Mouse (Mus musculus) heart, adult 18-20 months (tissue): ENCODE results near the gene AU022751. TPM values are rescaled to one million over a fixed set of nuclear protein-coding genes. Genes with fewer than 3 reads are reported as not detected.
"Not testable (repeated sequence)": the region's sequence is repeated elsewhere in the genome, so short reads cannot be mapped to it uniquely, and the experiment has no call there.

Experiments
- DNase-seq, 2 experiments: peaks; one replicate each; pipeline ENCODE4 v3.0.0; 2021 to 2022; ENCODE audit warnings: mixed read lengths in 1 of 2
- long read RNA-seq, 2 experiments: library from polyadenylated mRNA; stranded (forward); transcript quantifications; one replicate each; pipeline ENCODE4 v2.0.0; 2021
- microRNA-seq, 2 experiments: library from miRNA; unstranded; fragments of <30 nt; microRNA quantifications; one replicate each; pipeline ENCODE4 v1.2.0; 2022
- total RNA-seq, 2 experiments: library from RNA; stranded (reverse); gene quantifications; 2 replicates each; pipeline ENCODE4 v1.2.3; 2021

The AU022751 gene
- not detected for total RNA-seq
- long read RNA-seq, experiment 1, result 0 reads
- long read RNA-seq, experiment 2, result 0 reads

DNA sequence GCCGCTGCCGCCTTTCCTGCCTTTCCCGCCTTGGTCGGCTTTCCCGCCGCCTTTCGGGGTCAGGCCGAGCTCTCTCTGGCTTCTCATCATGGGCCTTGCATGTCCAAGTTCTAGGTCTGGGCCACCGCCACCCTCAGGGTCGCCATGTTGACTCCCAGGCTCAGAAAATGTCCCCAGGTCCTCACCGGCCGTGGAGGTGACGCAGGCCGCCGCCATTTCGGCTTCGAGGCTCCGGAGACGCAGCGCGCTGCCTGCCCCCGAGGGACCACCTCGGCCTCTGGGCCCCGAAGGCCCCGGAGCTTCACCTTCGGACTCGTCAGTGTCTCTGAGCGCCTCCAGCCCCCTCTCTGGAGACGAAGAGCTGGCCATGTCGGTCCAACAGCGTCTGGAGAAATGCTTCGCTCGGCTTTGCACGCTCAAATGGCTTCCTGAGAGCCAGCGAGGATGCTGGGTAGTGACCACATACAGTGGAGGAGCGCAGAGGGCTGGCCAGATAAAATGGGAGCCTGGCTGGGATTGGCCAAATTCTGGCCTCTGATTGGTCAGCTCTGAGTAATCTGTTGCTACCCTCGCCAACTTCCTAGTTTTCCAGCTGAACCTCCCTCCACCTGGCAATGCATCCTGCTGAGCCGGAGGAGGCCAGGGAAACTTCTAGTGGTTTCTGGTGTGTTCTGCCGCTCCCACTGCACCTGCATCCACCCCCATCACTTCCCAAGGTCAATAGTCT lies at the start of gene AU022751:
AU022751 (minus strand) TSS at position 466 of the 727 bp plus-strand sequence.
- no peak for DNase-seq

DNA sequence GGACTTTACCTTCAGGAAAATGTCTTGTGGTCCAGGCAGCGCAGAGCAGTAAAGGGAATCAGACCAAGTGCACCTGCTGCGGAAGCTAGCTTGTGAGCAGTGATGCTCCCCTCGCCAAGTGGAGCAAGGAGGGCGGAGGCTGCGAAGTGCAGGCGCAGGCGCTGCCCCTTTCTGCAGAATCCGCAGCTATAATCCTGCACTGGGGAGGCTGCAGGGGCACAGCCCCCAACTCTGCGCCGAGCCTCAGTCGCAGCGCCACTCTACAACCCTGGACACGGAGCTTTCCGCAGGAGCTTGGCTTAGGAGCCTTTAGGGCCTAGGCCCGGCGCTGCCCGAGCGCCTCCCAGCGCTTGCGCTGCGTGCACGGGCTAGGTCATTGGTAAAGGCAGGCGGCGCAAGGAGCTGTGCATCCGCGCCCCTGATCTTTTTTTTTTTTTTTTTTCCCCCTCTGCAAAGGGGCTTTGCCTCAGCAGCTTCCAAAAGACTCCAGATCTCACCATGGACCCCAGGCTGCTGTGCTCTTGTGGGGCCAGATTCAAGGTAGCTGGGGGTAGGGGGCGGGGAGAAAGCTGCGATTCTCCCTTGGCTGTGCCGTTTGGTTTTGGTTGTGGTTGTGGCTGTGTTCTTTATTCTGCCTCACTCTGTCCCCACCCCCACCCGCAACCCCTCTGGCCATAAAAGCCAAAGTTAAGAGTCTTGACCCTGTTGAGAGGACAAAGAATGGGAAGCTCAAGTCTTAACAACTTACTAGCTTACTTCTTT lies 9.0 kb upstream of the AU022751 start:
- DNase-seq, result no peak

DNA sequence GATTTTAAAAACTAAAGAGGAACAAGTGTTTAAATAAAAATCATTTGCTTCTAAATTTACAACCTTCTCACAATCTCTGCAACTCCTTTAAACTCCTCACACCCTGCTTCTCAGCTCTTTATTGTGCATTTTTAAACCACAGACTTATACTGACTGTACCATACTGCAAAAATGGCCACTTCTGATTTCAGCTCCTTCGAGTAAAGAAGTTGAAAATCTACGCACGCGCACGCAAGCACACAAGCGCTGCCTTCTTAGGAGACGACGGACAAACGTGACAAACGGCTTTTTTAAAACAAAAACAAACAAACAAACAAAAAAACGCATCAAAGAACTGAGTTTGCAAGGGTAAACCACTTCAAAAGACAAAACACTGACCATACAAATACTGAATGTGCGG lies 8.3 kb upstream of the AU022751 start:
- no peak for DNase-seq

DNA sequence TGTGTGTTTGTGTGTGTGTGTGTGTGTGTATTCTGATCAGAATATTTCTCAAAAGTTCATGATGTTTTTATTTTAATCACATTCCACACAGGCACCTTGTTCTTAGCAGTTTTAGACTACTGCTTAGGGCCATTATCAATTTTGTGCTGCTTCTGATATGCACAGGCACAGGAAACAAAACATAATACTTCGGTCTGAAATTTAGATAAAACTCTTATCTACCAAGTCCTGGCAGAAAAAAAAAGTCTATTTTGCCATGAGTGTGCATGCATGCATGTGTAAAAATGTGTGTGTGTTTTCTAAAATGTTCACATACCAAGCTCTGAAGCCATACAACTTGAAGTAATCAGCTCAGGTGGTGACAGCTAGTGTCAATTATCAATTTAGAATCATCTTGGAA lies 21.7 kb downstream of the AU022751 start:
- DNase-seq, result no peak

DNA sequence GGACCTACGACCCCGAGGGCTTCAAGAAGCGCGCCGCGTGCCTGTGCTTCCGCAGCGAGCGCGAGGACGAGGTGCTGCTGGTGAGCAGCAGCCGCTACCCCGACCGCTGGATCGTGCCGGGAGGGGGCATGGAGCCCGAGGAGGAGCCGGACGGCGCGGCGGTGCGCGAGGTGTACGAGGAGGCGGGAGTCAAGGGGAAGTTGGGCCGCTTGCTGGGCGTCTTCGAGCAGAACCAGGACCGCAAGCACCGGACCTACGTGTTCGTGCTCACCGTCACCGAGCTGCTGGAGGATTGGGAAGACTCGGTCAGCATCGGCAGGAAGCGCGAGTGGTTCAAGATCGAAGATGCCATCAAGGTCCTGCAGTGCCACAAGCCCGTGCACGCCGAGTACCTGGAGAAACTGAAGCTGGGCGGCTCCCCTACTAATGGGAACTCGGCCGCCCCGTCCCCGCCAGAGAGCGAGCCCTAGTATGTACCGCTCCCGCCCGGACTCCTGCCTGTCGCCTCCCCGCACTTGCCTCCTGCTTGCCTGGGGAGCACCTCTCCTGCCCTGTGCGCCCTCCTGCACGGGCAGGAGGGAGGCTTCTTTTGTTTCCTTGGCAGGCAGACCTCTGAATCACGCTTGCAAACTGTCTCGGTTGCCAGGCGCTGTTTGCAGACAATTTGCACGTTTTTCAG lies 35.1 kb downstream of the AU022751 start:
- not testable (repeated sequence) for DNase-seq

DNA sequence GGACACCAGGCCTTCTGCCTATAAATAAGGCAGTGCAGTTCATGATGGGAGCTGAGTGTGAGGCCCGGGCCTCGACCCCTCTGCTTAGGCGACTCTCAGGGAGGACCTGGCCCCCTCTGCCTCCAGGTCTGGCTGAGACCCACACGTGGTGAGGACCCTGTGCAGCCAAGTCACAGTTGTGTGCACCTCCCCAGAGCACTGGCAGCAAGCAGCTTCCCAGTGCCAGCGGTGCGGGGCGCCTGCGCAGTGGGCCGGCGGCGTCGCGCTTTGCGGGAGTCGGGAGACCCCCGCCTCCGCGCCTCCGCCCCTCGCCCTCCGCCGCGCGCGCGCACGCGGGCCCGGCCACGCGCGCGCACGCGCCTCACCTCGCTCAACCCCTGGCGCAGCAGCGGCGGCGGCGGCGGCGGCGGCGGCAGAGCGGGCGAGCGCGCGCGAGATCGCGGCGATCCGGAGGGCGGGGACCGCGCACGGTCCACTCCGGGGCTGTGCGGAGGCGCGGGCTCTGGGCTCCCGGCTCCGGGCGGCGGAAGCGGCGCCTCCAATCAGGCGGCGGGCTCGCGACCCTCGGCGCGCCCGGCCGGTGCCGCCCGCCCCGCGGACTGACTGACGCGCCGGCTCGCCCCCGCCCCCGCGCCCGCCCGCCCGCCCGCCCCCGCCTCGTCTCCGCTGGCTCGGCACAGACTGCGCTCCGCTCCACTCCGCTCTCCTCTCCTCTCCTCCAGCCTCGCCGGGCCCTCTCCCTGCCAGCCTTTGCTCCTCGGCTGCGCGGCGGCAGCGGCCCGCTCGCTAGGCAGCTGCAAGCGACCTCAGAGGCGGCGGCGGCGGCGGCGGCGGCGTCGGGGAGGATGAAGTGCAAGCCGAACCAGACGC lies 35.9 kb downstream of the AU022751 start, which contains the start of gene Nudt11:
Nudt11 (plus strand) TSS at position 388 of the 870 bp plus-strand sequence.
- DNase-seq, result peak; percentile 0 to 3

Small RNA genes lying within 50 kb of the gene (microRNA-seq; reads per million reads assigned to microRNA genes)
- gene Gm27360, result 0 reads per million in 2 experiments

Other genes starting within 250 kb of the AU022751 start
- gene Nudt11, start 36.0 kb downstream of the AU022751 start, total RNA-seq, result 1 to 10 TPM; 1.2 to 1.8 TPM
- gene Nudt10, start 89.6 kb upstream of the AU022751 start, total RNA-seq, result under 1 TPM; 0.87 to 0.99 TPM
- gene Bmp15, start 237.3 kb upstream of the AU022751 start, total RNA-seq, result not detected